14 mouse cellular contexts compared by ENCODE assay signal in the genomic region with DNA sequence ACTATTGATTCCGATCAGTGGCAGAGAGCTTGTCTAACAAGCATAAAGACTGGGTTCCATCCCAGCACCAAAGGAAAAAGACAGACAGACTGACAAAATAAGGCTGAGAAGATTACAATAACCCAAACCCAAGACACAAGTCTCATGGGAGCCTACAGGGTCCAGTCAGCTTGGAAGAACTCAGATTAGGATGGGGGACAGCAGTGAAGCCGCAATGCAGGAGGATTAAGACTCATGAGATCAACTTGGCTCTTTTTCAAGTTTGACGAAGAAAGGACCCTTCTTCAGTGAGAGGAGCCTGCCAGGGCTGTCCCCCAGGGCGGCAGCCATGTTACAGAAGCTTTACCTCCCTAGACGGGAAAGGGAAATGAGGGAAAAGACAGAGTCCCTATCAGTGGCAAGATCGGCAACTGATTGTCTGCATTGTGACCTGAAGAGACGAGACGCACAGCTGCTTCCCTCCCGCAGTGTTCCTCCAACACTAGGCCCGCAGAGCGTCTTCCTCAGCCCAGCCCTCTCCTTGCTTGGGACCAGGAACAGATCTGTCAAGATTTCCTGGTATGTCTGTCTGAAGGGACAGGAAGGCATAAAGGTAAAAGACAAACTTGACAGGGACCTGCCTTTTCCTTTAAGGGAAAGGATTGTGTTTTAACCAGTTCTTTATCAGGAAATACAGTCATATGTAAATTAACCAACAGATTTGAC. TPM values are rescaled to one million over a fixed set of nuclear protein-coding genes. Genes with fewer than 3 reads are reported as not detected.
DNase-seq lines count a peak whose midpoint lies in the region; ATAC-seq and TF ChIP-seq lines count a peak whose summit lies in the region.
"Had no signal": no experiment of that assay in that cellular context is flagged by ENCODE, and none has a peak within 500 bp of the region (broad histone marks: within the 10 kb centered on the region; RNA-seq: fewer than 3 reads in every experiment).

No protein-coding gene starts in this region.

- H3K27me3 ChIP-seq in forebrain, embryonic 14.5 days (replicated peaks; ENCODE audit: control insufficient read depth, insufficient read depth, low read length), result no peaks in the 10 kb centered on the region
- no peaks in the 10 kb centered on the region for H3K27me3 ChIP-seq in forebrain, embryonic 11.5 days (ENCODE audit: control insufficient read depth, insufficient read depth, low read length)
- no peaks in the 10 kb centered on the region for H3K27me3 ChIP-seq in liver, adult 2 months (ENCODE audit: control insufficient read depth, insufficient read depth, low read length)
- H3K27me3 ChIP-seq in liver, embryonic 12.5 days (replicated peaks), result no peaks in the 10 kb centered on the region
- H3K27me3 ChIP-seq in embryonic facial prominence, embryonic 15.5 days, result no peaks in the 10 kb centered on the region
- H3K27me3 ChIP-seq in neural tube, embryonic 15.5 days (replicated peaks), result no peaks in the 10 kb centered on the region

- no peaks in the 10 kb centered on the region for H3K4me1 ChIP-seq in forebrain, embryonic 14.5 days (ENCODE audit: control insufficient read depth, insufficient read depth, low read length)
- H3K4me1 ChIP-seq in forebrain, embryonic 11.5 days (replicated peaks; ENCODE audit: control insufficient read depth, insufficient read depth, low read length), result no peaks in the 10 kb centered on the region
- peaks cover 29% of the 10 kb centered on the region for H3K4me1 ChIP-seq in liver, adult 2 months (ENCODE audit: control insufficient read depth, insufficient read depth, low read length)
- 0 out of 2 replicates have a peak, but pooled peaks cover 16% of the 10 kb centered on the region for H3K4me1 ChIP-seq in liver, embryonic 12.5 days
- peaks cover 17% of the 10 kb centered on the region for H3K4me1 ChIP-seq in embryonic facial prominence, embryonic 15.5 days
- peaks cover 16% of the 10 kb centered on the region for H3K4me1 ChIP-seq in neural tube, embryonic 15.5 days

- DNase-seq in forebrain, embryonic 14.5 days (ENCODE audit: low spot score), result peak; percentile 45
- no peak for DNase-seq in forebrain, embryonic 11.5 days (ENCODE audit: low spot score)
- DNase-seq in liver, adult 2 months (ENCODE audit: extremely low read depth, low read depth, low spot score), result peak; percentile 51
- DNase-seq in adrenal gland, adult 18-20 months (ENCODE audit: low spot score in 2 of 2), result no peak
- DNase-seq: adrenal gland, adult 8-10 months; cerebellum, adult 18-20 months; heart, postnatal 10 days; liver, postnatal 0 days; right cerebral cortex, postnatal 25 days had no signal

- peaks cover 66% of the 10 kb centered on the region for H3K36me3 ChIP-seq in forebrain, embryonic 14.5 days (ENCODE audit: control insufficient read depth, insufficient read depth, low read length)
- H3K36me3 ChIP-seq in forebrain, embryonic 11.5 days (ENCODE audit: control insufficient read depth, insufficient read depth, low read length), result no peaks in the 10 kb centered on the region; the same call in 1 of the 2 replicates
- H3K36me3 ChIP-seq in liver, adult 2 months (ENCODE audit: control insufficient read depth, insufficient read depth, low read length), result peaks cover 90% of the 10 kb centered on the region
- H3K36me3 ChIP-seq in liver, embryonic 12.5 days, result peaks cover 61% of the 10 kb centered on the region
- peaks cover 60% of the 10 kb centered on the region for H3K36me3 ChIP-seq in embryonic facial prominence, embryonic 15.5 days
- H3K36me3 ChIP-seq in neural tube, embryonic 15.5 days, result peaks cover 62% of the 10 kb centered on the region

- H3K27ac ChIP-seq in forebrain, embryonic 14.5 days (ENCODE audit: low read depth, low read length), result no peak overlapping the region
- no peak overlapping the region for H3K27ac ChIP-seq in forebrain, embryonic 11.5 days (ENCODE audit: low read depth, low read length)
- no peak overlapping the region; the same call in 1 of the 2 replicates for H3K27ac ChIP-seq in liver, adult 2 months (replicated peaks; ENCODE audit: insufficient read depth, low read depth, low read length)
- no peak overlapping the region for H3K27ac ChIP-seq in liver, embryonic 12.5 days
- 0 out of 2 replicates have a peak overlapping the region, but pooled peaks have one; percentile 0 for H3K27ac ChIP-seq in embryonic facial prominence, embryonic 15.5 days (replicated peaks)
- peak overlapping the region; percentile 71 for H3K27ac ChIP-seq in neural tube, embryonic 15.5 days (replicated peaks)
- H3K27ac ChIP-seq: kidney, postnatal 0 days had no signal

- H3K4me2 ChIP-seq in forebrain, embryonic 14.5 days (ENCODE audit: low read length), result no peak overlapping the region
- H3K4me2 ChIP-seq in forebrain, embryonic 11.5 days (ENCODE audit: low read depth, low read length, severe bottlenecking), result no peak overlapping the region
- no peak overlapping the region for H3K4me2 ChIP-seq in liver, embryonic 12.5 days
- H3K4me2 ChIP-seq in embryonic facial prominence, embryonic 15.5 days (replicated peaks), result no peak overlapping the region
- no peak overlapping the region for H3K4me2 ChIP-seq in neural tube, embryonic 15.5 days

- H3K79me2 ChIP-seq in liver, adult 2 months (ENCODE audit: control insufficient read depth, insufficient read depth, low read length), result peaks cover 28% of the 10 kb centered on the region

- H3K9ac ChIP-seq in forebrain, embryonic 14.5 days (ENCODE audit: low read length), result 0 out of 2 replicates have a peak overlapping the region, but pooled peaks have one; percentile 10
- no peak overlapping the region for H3K9ac ChIP-seq in forebrain, embryonic 11.5 days (ENCODE audit: low read length)
- H3K9ac ChIP-seq in liver, adult 2 months (ENCODE audit: low read depth, low read length), result peak overlapping the region; percentile 59
- H3K9ac ChIP-seq in liver, embryonic 12.5 days, result no peak overlapping the region
- H3K9ac ChIP-seq in embryonic facial prominence, embryonic 15.5 days, result no peak overlapping the region
- H3K9ac ChIP-seq in neural tube, embryonic 15.5 days (replicated peaks), result no peak overlapping the region
- H3K9ac ChIP-seq: liver, postnatal 0 days had no signal

- H3K9me3 ChIP-seq in forebrain, embryonic 14.5 days (replicated peaks; ENCODE audit: control insufficient read depth, low read length), result no peaks in the 10 kb centered on the region
- H3K9me3 ChIP-seq in forebrain, embryonic 11.5 days (ENCODE audit: control insufficient read depth, low read length), result no peaks in the 10 kb centered on the region
- no peaks in the 10 kb centered on the region for H3K9me3 ChIP-seq in liver, embryonic 12.5 days (replicated peaks)
- H3K9me3 ChIP-seq in embryonic facial prominence, embryonic 15.5 days (replicated peaks), result no peaks in the 10 kb centered on the region
- H3K9me3 ChIP-seq in neural tube, embryonic 15.5 days (replicated peaks), result no peaks in the 10 kb centered on the region

- no peak for TF ChIP-seq POLR2A in liver, adult 2 months (IDR thresholded peaks at IDR 0.05; ENCODE audit: extremely low read depth, insufficient read depth, low read length)

- ATAC-seq in forebrain, embryonic 14.5 days, result no peak
- no peak for ATAC-seq in forebrain, embryonic 11.5 days (replicated peaks; ENCODE audit: low FRiP score)
- ATAC-seq in liver, embryonic 12.5 days, result no peak
- no peak for ATAC-seq in embryonic facial prominence, embryonic 15.5 days (ENCODE audit: insufficient number of reproducible peaks, low FRiP score, low TSS enrichment, low read depth)
- no peak for ATAC-seq in neural tube, embryonic 15.5 days (ENCODE audit: low FRiP score)
- ATAC-seq in cerebellum, adult (ENCODE audit: insufficient number of reproducible peaks, low FRiP score, low TSS enrichment), result no peak
- ATAC-seq: liver, postnatal 0 days had no signal

- WGBS in forebrain, embryonic 14.5 days, result 41% methylated on average over 11 of the region's 11 CpGs
- 61% methylated on average over 11 of the region's 11 CpGs for WGBS in forebrain, embryonic 11.5 days
- WGBS in liver, adult 2 months, result 18% methylated on average over 11 of the region's 11 CpGs
- 59% methylated on average over 11 of the region's 11 CpGs for WGBS in liver, embryonic 12.5 days (ENCODE audit: insufficient replicate concordance)
- WGBS in embryonic facial prominence, embryonic 15.5 days, result 37% methylated on average over 11 of the region's 11 CpGs
- 44% methylated on average over 11 of the region's 11 CpGs for WGBS in neural tube, embryonic 15.5 days

- H3K4me3 ChIP-seq in forebrain, embryonic 14.5 days (ENCODE audit: low read depth, low read length), result no peak overlapping the region
- no peak overlapping the region for H3K4me3 ChIP-seq in forebrain, embryonic 11.5 days (ENCODE audit: low read depth, low read length)
- H3K4me3 ChIP-seq in liver, adult 2 months (ENCODE audit: insufficient read depth, low read depth, low read length), result peak overlapping the region; percentile 24
- H3K4me3 ChIP-seq in liver, embryonic 12.5 days, result no peak overlapping the region
- no peak overlapping the region for H3K4me3 ChIP-seq in embryonic facial prominence, embryonic 15.5 days (replicated peaks)
- no peak overlapping the region for H3K4me3 ChIP-seq in neural tube, embryonic 15.5 days (replicated peaks)

- no peak for TF ChIP-seq CTCF in liver, adult 2 months (IDR thresholded peaks at IDR 0.05; ENCODE audit: low read depth, low read length)

RNA-seq across cellular contexts. Expression of a gene that starts 11.3 kb away (rescaled TPM):
- 81.8 and 83.2 TPM in 2 replicates for polyA plus RNA-seq in forebrain, embryonic 14.5 days (2014; fragmentation: Nextera tagmentation; extraction: Ambion mirVana)
- polyA plus RNA-seq in forebrain, embryonic 11.5 days (2014; fragmentation: Nextera tagmentation; extraction: Ambion mirVana), result 48.5 and 55.4 TPM in 2 replicates
- total RNA-seq in liver, adult 2 months (2014; rRNA removed), result 3.0 and 5.3 TPM in 2 replicates
- 2.3 and 3.0 TPM in 2 replicates for polyA plus RNA-seq in liver, adult 2 months (2012; rRNA removed)
- 43.4 and 44.0 TPM in 2 replicates for polyA plus RNA-seq in liver, embryonic 12.5 days (2016; fragmentation: Nextera tagmentation; extraction: Ambion mirVana)
- 81.0 and 86.7 TPM in 2 replicates for polyA plus RNA-seq in embryonic facial prominence, embryonic 15.5 days (2015; fragmentation: Nextera tagmentation; extraction: Ambion mirVana)
- 90.4 and 93.5 TPM in 2 replicates for polyA plus RNA-seq in neural tube, embryonic 15.5 days (2015; fragmentation: Nextera tagmentation; extraction: Ambion mirVana)
- 10 to 100 TPM; 17.3 to 20.7 TPM for total RNA-seq in adrenal gland, adult 18-20 months (2021)

RNA-seq across cellular contexts. Expression of a gene that starts 11.5 kb away (rescaled TPM):
- polyA plus RNA-seq in forebrain, embryonic 14.5 days (2014; fragmentation: Nextera tagmentation; extraction: Ambion mirVana), result 48.1 and 56.3 TPM in 2 replicates
- 28.0 and 30.2 TPM in 2 replicates for polyA plus RNA-seq in forebrain, embryonic 11.5 days (2014; fragmentation: Nextera tagmentation; extraction: Ambion mirVana)
- total RNA-seq in liver, adult 2 months (2014; rRNA removed), result 994 and 1,028 TPM in 2 replicates
- 683 and 720 TPM in 2 replicates for polyA plus RNA-seq in liver, adult 2 months (2012; rRNA removed)
- polyA plus RNA-seq in liver, embryonic 12.5 days (2016; fragmentation: Nextera tagmentation; extraction: Ambion mirVana), result 15.3 and 19.7 TPM in 2 replicates
- polyA plus RNA-seq in embryonic facial prominence, embryonic 15.5 days (2015; fragmentation: Nextera tagmentation; extraction: Ambion mirVana), result 29.1 and 31.1 TPM in 2 replicates
- 58.1 and 61.7 TPM in 2 replicates for polyA plus RNA-seq in neural tube, embryonic 15.5 days (2015; fragmentation: Nextera tagmentation; extraction: Ambion mirVana)
- 100 to 1,000 TPM; 208 to 244 TPM for total RNA-seq in adrenal gland, adult 18-20 months (2021)

RNA-seq across cellular contexts. Expression of a gene that starts 19.4 kb away (rescaled TPM):
- polyA plus RNA-seq in forebrain, embryonic 14.5 days (2014; fragmentation: Nextera tagmentation; extraction: Ambion mirVana), result 25.9 and 44.4 TPM in 2 replicates
- 52.8 and 60.3 TPM in 2 replicates for polyA plus RNA-seq in forebrain, embryonic 11.5 days (2014; fragmentation: Nextera tagmentation; extraction: Ambion mirVana)
- total RNA-seq in liver, adult 2 months (2014; rRNA removed), result 5.6 and 9.0 TPM in 2 replicates
- polyA plus RNA-seq in liver, adult 2 months (2012; rRNA removed), result 3.6 and 4.5 TPM in 2 replicates
- 14.3 and 15.0 TPM in 2 replicates for polyA plus RNA-seq in liver, embryonic 12.5 days (2016; fragmentation: Nextera tagmentation; extraction: Ambion mirVana)
- 36.9 and 44.9 TPM in 2 replicates for polyA plus RNA-seq in embryonic facial prominence, embryonic 15.5 days (2015; fragmentation: Nextera tagmentation; extraction: Ambion mirVana)
- 44.2 and 48.5 TPM in 2 replicates for polyA plus RNA-seq in neural tube, embryonic 15.5 days (2015; fragmentation: Nextera tagmentation; extraction: Ambion mirVana)
- 10 to 100 TPM; 30.9 to 42.1 TPM for total RNA-seq in adrenal gland, adult 18-20 months (2021)

RNA-seq across cellular contexts. Expression of a gene that starts 48.7 kb away (rescaled TPM):
- polyA plus RNA-seq in forebrain, embryonic 14.5 days (2014; fragmentation: Nextera tagmentation; extraction: Ambion mirVana), result 79.6 and 83.4 TPM in 2 replicates
- polyA plus RNA-seq in forebrain, embryonic 11.5 days (2014; fragmentation: Nextera tagmentation; extraction: Ambion mirVana), result 98.0 and 109 TPM in 2 replicates
- total RNA-seq in liver, adult 2 months (2014; rRNA removed), result 26.4 and 40.2 TPM in 2 replicates
- polyA plus RNA-seq in liver, adult 2 months (2012; rRNA removed), result 63.7 and 77.7 TPM in 2 replicates
- polyA plus RNA-seq in liver, embryonic 12.5 days (2016; fragmentation: Nextera tagmentation; extraction: Ambion mirVana), result 76.7 and 81.5 TPM in 2 replicates
- 86.9 and 93.7 TPM in 2 replicates for polyA plus RNA-seq in embryonic facial prominence, embryonic 15.5 days (2015; fragmentation: Nextera tagmentation; extraction: Ambion mirVana)
- 82.2 and 95.1 TPM in 2 replicates for polyA plus RNA-seq in neural tube, embryonic 15.5 days (2015; fragmentation: Nextera tagmentation; extraction: Ambion mirVana)
- 100 to 1,000 TPM; 106 to 115 TPM for total RNA-seq in adrenal gland, adult 18-20 months (2021)

RNA-seq across cellular contexts. Expression of a gene that starts 50.5 kb away (rescaled TPM):
- polyA plus RNA-seq in forebrain, embryonic 14.5 days (2014; fragmentation: Nextera tagmentation; extraction: Ambion mirVana), result 0.11 and 0.17 TPM in 2 replicates
- 0.61 and 0.80 TPM in 2 replicates for polyA plus RNA-seq in forebrain, embryonic 11.5 days (2014; fragmentation: Nextera tagmentation; extraction: Ambion mirVana)
- 0.07 and 0.18 TPM in 2 replicates for total RNA-seq in liver, adult 2 months (2014; rRNA removed)
- 0.12 and 0.16 TPM in 2 replicates for polyA plus RNA-seq in liver, adult 2 months (2012; rRNA removed)
- polyA plus RNA-seq in liver, embryonic 12.5 days (2016; fragmentation: Nextera tagmentation; extraction: Ambion mirVana), result 0.30 and 0.31 TPM in 2 replicates
- 28.1 and 28.5 TPM in 2 replicates for polyA plus RNA-seq in embryonic facial prominence, embryonic 15.5 days (2015; fragmentation: Nextera tagmentation; extraction: Ambion mirVana)
- 1.00 and 1.9 TPM in 2 replicates for polyA plus RNA-seq in neural tube, embryonic 15.5 days (2015; fragmentation: Nextera tagmentation; extraction: Ambion mirVana)
- total RNA-seq in adrenal gland, adult 18-20 months (2021), result 1 to 10 TPM in 1 of 2 experiments, under 1 TPM in 1; 0.56 to 1.0 TPM

Comparison
In these comparisons a context has a peak if more than half of its experiments do, and no peak if none do; other contexts are left out.
1. DNase-seq: peak in forebrain, embryonic 14.5 days (single experiment) and liver, adult 2 months (single experiment); none in forebrain, embryonic 11.5 days (single experiment) and adrenal gland, adult 18-20 months (0 of 2).
2. H3K9ac ChIP-seq: peak in forebrain, embryonic 14.5 days (single experiment) and liver, adult 2 months (single experiment); none in forebrain, embryonic 11.5 days (single experiment), liver, embryonic 12.5 days (single experiment), embryonic facial prominence, embryonic 15.5 days (single experiment) and neural tube, embryonic 15.5 days (single experiment).
3. RNA of a gene that starts 11.3 kb away (polyA plus RNA-seq): 90.4 to 93.5 TPM in neural tube, embryonic 15.5 days, 81.8 to 83.2 TPM in forebrain, embryonic 14.5 days, 81.0 to 86.7 TPM in embryonic facial prominence, embryonic 15.5 days, 48.5 to 55.4 TPM in forebrain, embryonic 11.5 days and 43.4 to 44.0 TPM in liver, embryonic 12.5 days; 2.3 to 3.0 TPM in liver, adult 2 months; every median in the first group is over 10 times any median in the second.
4. RNA of a gene that starts 11.5 kb away (polyA plus RNA-seq): 683 to 720 TPM in liver, adult 2 months; 58.1 to 61.7 TPM in neural tube, embryonic 15.5 days, 48.1 to 56.3 TPM in forebrain, embryonic 14.5 days, 29.1 to 31.1 TPM in embryonic facial prominence, embryonic 15.5 days, 28.0 to 30.2 TPM in forebrain, embryonic 11.5 days and 15.3 to 19.7 TPM in liver, embryonic 12.5 days; every median in the first group is over 10 times any median in the second.
5. H3K27ac ChIP-seq: peak in embryonic facial prominence, embryonic 15.5 days (single experiment) and neural tube, embryonic 15.5 days (single experiment); none in forebrain, embryonic 14.5 days (single experiment), forebrain, embryonic 11.5 days (single experiment), liver, adult 2 months (single experiment) and liver, embryonic 12.5 days (single experiment).